Mouse (Mus musculus): ENCODE results near the gene Usp21. TPM values are rescaled to one million over a fixed set of nuclear protein-coding genes. Genes with fewer than 3 reads are reported as not detected.

Usp21 gene
- polyA plus RNA-seq, 1 experiment: 79.1 TPM

GRCm38 (mm10) chr1:171276110-171276748 is 11.6 kb downstream of the Usp21 start:
- DNase-seq: no peak

GRCm38 (mm10) chr1:171275144-171275734 is 12.6 kb downstream of the Usp21 start:
- H3K4me3 ChIP-seq (ENCODE audit: control insufficient read depth, insufficient read depth, low read length): no peak overlapping the region
- H3K36me3 ChIP-seq (ENCODE audit: control insufficient read depth, insufficient read depth, low read length): peaks cover 39% of the 10 kb centered on the region
- H3K27ac ChIP-seq (ENCODE audit: control insufficient read depth, insufficient read depth, low read length): no peak overlapping the region
- TF ChIP-seq CTCF (IDR thresholded peaks at IDR 0.05; ENCODE audit: borderline replicate concordance, control insufficient read depth, extremely low read depth, insufficient read depth, low read length, poor library complexity) (no peak), POLR2A (IDR thresholded peaks at IDR 0.05; ENCODE audit: control insufficient read depth, extremely low read depth, insufficient read depth, low read length, poor library complexity) (no peak)
- H3K27me3 ChIP-seq (ENCODE audit: control insufficient read depth, insufficient read depth, low read length): no peaks in the 10 kb centered on the region
- peaks cover 19% of the 10 kb centered on the region for H3K4me1 ChIP-seq (replicated peaks; ENCODE audit: control insufficient read depth, insufficient read depth, low read length)
- DNase-seq: no peak
- 92% methylated on average over 11 of the region's 11 CpGs for WGBS

More at GRCm38 (mm10) chr1:171276110-171276748, 11.6 kb downstream of the Usp21 start:
- H3K4me3 ChIP-seq (ENCODE audit: control insufficient read depth, insufficient read depth, low read length): no peak overlapping the region
- peaks cover 39% of the 10 kb centered on the region for H3K36me3 ChIP-seq (ENCODE audit: control insufficient read depth, insufficient read depth, low read length)
- peaks cover 15% of the 10 kb centered on the region for H3K4me1 ChIP-seq (replicated peaks; ENCODE audit: control insufficient read depth, insufficient read depth, low read length)
- TF ChIP-seq CTCF (IDR thresholded peaks at IDR 0.05; ENCODE audit: borderline replicate concordance, control insufficient read depth, extremely low read depth, insufficient read depth, low read length, poor library complexity) (no peak), POLR2A (IDR thresholded peaks at IDR 0.05; ENCODE audit: control insufficient read depth, extremely low read depth, insufficient read depth, low read length, poor library complexity) (no peak)
- no peak overlapping the region for H3K27ac ChIP-seq (ENCODE audit: control insufficient read depth, insufficient read depth, low read length)
- 93% methylated on average over 14 of the region's 14 CpGs for whole genome bisulfite sequencing
- H3K27me3 ChIP-seq (ENCODE audit: control insufficient read depth, insufficient read depth, low read length): no peaks in the 10 kb centered on the region

- peaks cover 39% of the 10 kb centered on the region for H3K36me3 ChIP-seq (ENCODE audit: control insufficient read depth, insufficient read depth, low read length)
- TF ChIP-seq POLR2A (IDR thresholded peaks at IDR 0.05; ENCODE audit: control insufficient read depth, extremely low read depth, insufficient read depth, low read length, poor library complexity): no peak
- no peak for TF ChIP-seq CTCF (IDR thresholded peaks at IDR 0.05; ENCODE audit: borderline replicate concordance, control insufficient read depth, extremely low read depth, insufficient read depth, low read length, poor library complexity)
- peaks cover 13% of the 10 kb centered on the region for H3K4me1 ChIP-seq (replicated peaks; ENCODE audit: control insufficient read depth, insufficient read depth, low read length)
- 95% methylated on average over 12 of the region's 12 CpGs for WGBS
- DNase-seq: no peak
- H3K27me3 ChIP-seq (ENCODE audit: control insufficient read depth, insufficient read depth, low read length): no peaks in the 10 kb centered on the region
- H3K27ac ChIP-seq (ENCODE audit: control insufficient read depth, insufficient read depth, low read length): no peak overlapping the region
- no peak overlapping the region for H3K4me3 ChIP-seq (ENCODE audit: control insufficient read depth, insufficient read depth, low read length)
Measured at GRCm38 (mm10) chr1:171274171-171274570, 13.6 kb downstream of the Usp21 start.

- H3K36me3 ChIP-seq (ENCODE audit: control insufficient read depth, insufficient read depth, low read length): peaks cover 33% of the 10 kb centered on the region
- no peak for DNase-seq
Measured at GRCm38 (mm10) chr1:171272086-171272485, 15.7 kb downstream of the Usp21 start.

GRCm38 (mm10) chr1:171271622-171272021 is 16.2 kb downstream of the Usp21 start:
- Histone ChIP-seq H3K27ac (ENCODE audit: control insufficient read depth, insufficient read depth, low read length) (no peak overlapping the region), H3K27me3 (ENCODE audit: control insufficient read depth, insufficient read depth, low read length) (no peaks in the 10 kb centered on the region), H3K4me1 (replicated peaks; ENCODE audit: control insufficient read depth, insufficient read depth, low read length) (peaks cover 13% of the 10 kb centered on the region), H3K36me3 (ENCODE audit: control insufficient read depth, insufficient read depth, low read length) (peaks cover 29% of the 10 kb centered on the region), H3K4me3 (ENCODE audit: control insufficient read depth, insufficient read depth, low read length) (no peak overlapping the region)
- no peak for DNase-seq
- WGBS: 50% methylated on average over 10 of the region's 10 CpGs
- TF ChIP-seq POLR2A (IDR thresholded peaks at IDR 0.05; ENCODE audit: control insufficient read depth, extremely low read depth, insufficient read depth, low read length, poor library complexity) (no peak), CTCF (IDR thresholded peaks at IDR 0.05; ENCODE audit: borderline replicate concordance, control insufficient read depth, extremely low read depth, insufficient read depth, low read length, poor library complexity) (no peak)

More at GRCm38 (mm10) chr1:171272086-171272485, 15.7 kb downstream of the Usp21 start:
- no peaks in the 10 kb centered on the region for H3K27me3 ChIP-seq (ENCODE audit: control insufficient read depth, insufficient read depth, low read length)
- 59% methylated on average over 3 of the region's 3 CpGs for WGBS
- no peak overlapping the region for H3K27ac ChIP-seq (ENCODE audit: control insufficient read depth, insufficient read depth, low read length)
- H3K4me1 ChIP-seq (replicated peaks; ENCODE audit: control insufficient read depth, insufficient read depth, low read length): peaks cover 13% of the 10 kb centered on the region
- TF ChIP-seq POLR2A (IDR thresholded peaks at IDR 0.05; ENCODE audit: control insufficient read depth, extremely low read depth, insufficient read depth, low read length, poor library complexity) (no peak), CTCF (IDR thresholded peaks at IDR 0.05; ENCODE audit: borderline replicate concordance, control insufficient read depth, extremely low read depth, insufficient read depth, low read length, poor library complexity) (no peak)
- H3K4me3 ChIP-seq (ENCODE audit: control insufficient read depth, insufficient read depth, low read length): no peak overlapping the region

- WGBS: 70% methylated on average over 9 of the region's 9 CpGs
- Histone ChIP-seq H3K4me1 (replicated peaks; ENCODE audit: control insufficient read depth, insufficient read depth, low read length) (peaks cover 13% of the 10 kb centered on the region), H3K27ac (ENCODE audit: control insufficient read depth, insufficient read depth, low read length) (no peak overlapping the region), H3K4me3 (ENCODE audit: control insufficient read depth, insufficient read depth, low read length) (no peak overlapping the region), H3K36me3 (ENCODE audit: control insufficient read depth, insufficient read depth, low read length) (peaks cover 25% of the 10 kb centered on the region), H3K27me3 (ENCODE audit: control insufficient read depth, insufficient read depth, low read length) (no peaks in the 10 kb centered on the region)
- DNase-seq: no peak
- no peak for TF ChIP-seq POLR2A (IDR thresholded peaks at IDR 0.05; ENCODE audit: control insufficient read depth, extremely low read depth, insufficient read depth, low read length, poor library complexity)
- no peak for TF ChIP-seq CTCF (IDR thresholded peaks at IDR 0.05; ENCODE audit: borderline replicate concordance, control insufficient read depth, extremely low read depth, insufficient read depth, low read length, poor library complexity)
Measured at GRCm38 (mm10) chr1:171271196-171271595, 16.6 kb downstream of the Usp21 start.

Data from thymus, adult 2 months (tissue).